Mouse (Mus musculus): ENCODE data around the gene Pbx1.

DNA sequence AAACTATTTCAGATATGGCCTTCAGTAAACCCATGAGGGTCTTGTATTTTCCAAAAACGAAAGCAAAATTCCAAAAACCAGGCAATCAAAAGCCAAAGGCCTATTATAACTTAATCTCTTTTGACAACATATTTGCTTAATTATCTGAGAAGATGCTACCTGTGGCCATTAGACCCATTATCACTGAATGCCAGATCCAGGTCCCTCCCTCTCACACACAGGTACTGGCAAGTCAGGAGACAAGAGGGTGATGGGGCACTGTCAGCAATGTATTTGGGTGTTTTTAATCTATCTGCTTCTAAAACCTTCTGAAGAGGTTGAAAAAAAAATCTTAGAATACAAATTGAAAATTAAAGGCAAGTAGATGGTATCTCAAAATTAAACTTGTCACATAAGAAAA, 138.4 kb downstream of the Pbx1 start:
- TF ChIP-seq CTCF (IDR thresholded peaks at IDR 0.05; ENCODE audit: low read depth) (no peak), EP300 (optimal IDR thresholded peaks at IDR 0.05) (no peak)
